Mouse (Mus musculus): ENCODE results near the gene Cdhr1. TPM values are rescaled to one million over a fixed set of nuclear protein-coding genes. Genes with fewer than 3 reads are reported as not detected.
"Not testable (repeated sequence)": the region's sequence is repeated elsewhere in the genome, so short reads cannot be mapped to it uniquely, and the experiment has no call there.

Cdhr1 gene
- not detected in 2 replicates for polyA plus RNA-seq (2012)

DNA sequence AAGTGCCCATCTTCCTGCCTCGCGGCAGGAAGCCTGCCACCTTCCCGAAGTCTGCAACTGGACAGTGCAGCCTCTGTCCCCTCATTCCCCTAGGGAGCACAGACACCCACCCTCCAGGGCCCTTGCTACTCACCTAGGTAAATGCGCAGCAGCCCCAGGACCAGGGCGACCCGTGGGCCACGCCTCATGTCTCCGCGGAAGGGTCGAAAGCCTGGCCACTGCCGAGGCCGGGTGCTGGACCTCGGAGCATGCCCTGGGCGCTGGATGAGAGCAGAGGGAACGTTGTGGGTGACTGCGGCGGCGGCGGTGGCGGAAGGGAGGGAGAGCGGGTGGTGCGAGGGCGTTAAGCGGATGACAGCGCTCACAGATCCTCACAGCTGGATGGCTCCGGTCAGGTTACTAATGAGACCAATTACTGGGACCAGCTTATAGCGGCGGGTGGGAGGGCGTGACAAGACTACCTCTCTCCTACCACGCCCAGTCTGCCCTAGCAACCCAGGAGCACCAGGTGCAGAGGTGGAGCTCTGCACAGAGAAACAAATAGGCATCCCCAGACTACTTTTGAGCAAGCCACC is at the start of gene Cdhr1:
TSS of gene Cdhr1 (minus strand) at position 392 of the 575 bp plus-strand sequence.
- no peaks in the 10 kb centered on the region for H3K9me3 ChIP-seq (ENCODE audit: control insufficient read depth, low read length)
- TF ChIP-seq GATA1 (IDR thresholded peaks at IDR 0.05; ENCODE audit: low read length) (no peak), TAL1 (IDR thresholded peaks at IDR 0.05; ENCODE audit: low read length) (no peak)
- no peaks in the 10 kb centered on the region for H3K36me3 ChIP-seq (ENCODE audit: control insufficient read depth)
- H3K27me3 ChIP-seq (ENCODE audit: control insufficient read depth): peaks cover 31% of the 10 kb centered on the region
- no peaks in the 10 kb centered on the region for H3K4me1 ChIP-seq (ENCODE audit: control insufficient read depth)
- no peak within 1 kb of the TSS for H3K4me3 ChIP-seq (replicated peaks)

DNA sequence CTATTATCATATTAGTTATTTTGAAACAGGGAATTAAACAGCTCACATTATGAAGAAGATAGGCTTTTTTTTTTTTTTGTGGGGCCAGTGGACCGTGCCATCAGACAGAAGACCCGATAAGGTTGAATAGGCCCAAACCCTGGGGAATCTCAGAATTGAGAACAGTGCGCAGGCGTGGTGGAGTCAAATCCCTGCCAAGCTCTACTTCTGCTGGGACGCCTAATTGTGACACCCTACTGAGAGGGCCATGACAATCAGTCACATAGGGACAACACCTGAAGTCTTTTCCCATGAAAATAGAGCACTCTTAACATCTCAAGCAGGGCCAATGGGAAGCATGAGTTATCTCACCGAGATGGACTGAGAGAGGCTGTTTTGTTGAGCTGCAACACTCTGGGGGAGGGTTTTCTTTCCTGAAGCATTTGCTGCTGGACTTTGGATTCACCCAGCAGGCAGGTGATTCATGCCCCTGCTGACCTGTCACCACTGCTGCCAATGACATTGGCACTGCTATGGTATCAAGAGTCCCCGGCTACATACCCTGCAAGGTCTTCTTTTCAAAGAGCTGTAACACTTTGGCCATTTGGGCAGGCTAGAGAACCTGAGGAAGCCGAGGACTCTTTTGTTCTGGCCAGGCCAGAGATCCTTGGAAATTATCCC is 41.0 kb upstream of the Cdhr1 start:
- no peak for TF ChIP-seq GATA1 (IDR thresholded peaks at IDR 0.05; ENCODE audit: low read length)
- no peak for TF ChIP-seq TAL1 (IDR thresholded peaks at IDR 0.05; ENCODE audit: low read length)
- Histone ChIP-seq H3K27me3 (ENCODE audit: control insufficient read depth) (no peaks in the 10 kb centered on the region), H3K4me1 (ENCODE audit: control insufficient read depth) (peaks cover 12% of the 10 kb centered on the region), H3K9me3 (ENCODE audit: control insufficient read depth, low read length) (no peaks in the 10 kb centered on the region), H3K4me3 (replicated peaks) (no peak overlapping the region), H3K36me3 (ENCODE audit: control insufficient read depth) (no peaks in the 10 kb centered on the region)

DNA sequence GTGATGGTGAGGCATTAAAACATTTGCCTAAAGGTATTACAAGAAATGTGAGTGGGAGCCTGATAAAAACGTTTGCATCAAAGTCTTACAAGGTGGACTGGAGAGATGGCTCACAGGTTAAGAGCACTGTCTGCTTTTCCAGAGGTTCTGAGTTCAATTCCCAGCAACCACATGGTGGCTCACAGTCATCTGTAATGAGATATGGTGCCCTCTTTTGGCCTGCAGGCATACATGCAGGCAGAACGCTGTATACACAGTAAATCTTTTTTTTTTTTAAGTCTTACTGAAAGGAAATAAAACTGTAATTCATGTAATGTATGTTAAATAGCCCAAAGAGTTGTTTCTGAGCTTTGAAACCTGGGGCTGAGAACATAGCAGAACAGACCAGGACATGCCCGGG is 39.4 kb upstream of the Cdhr1 start:
- not testable (repeated sequence) for H3K4me3 ChIP-seq (replicated peaks); H3K9me3 ChIP-seq (ENCODE audit: control insufficient read depth, low read length); H3K27me3 ChIP-seq (ENCODE audit: control insufficient read depth)
- Histone ChIP-seq H3K36me3 (ENCODE audit: control insufficient read depth) (peaks cover 10% of the 10 kb centered on the region), H3K4me1 (ENCODE audit: control insufficient read depth) (peaks cover 22% of the 10 kb centered on the region)

GRCm38 (mm10) chr14:37136110-37136509 is 38.0 kb upstream of the Cdhr1 start:
- Histone ChIP-seq H3K4me3 (replicated peaks) (peak overlapping the region; percentile 91), H3K36me3 (ENCODE audit: control insufficient read depth) (peaks cover 25% of the 10 kb centered on the region), H3K4me1 (ENCODE audit: control insufficient read depth) (peaks cover 22% of the 10 kb centered on the region), H3K9me3 (ENCODE audit: control insufficient read depth, low read length) (no peaks in the 10 kb centered on the region), H3K27me3 (ENCODE audit: control insufficient read depth) (no peaks in the 10 kb centered on the region)
- TF ChIP-seq GATA1 (IDR thresholded peaks at IDR 0.05; ENCODE audit: low read length) (no peak), TAL1 (IDR thresholded peaks at IDR 0.05; ENCODE audit: low read length) (no peak)

DNA sequence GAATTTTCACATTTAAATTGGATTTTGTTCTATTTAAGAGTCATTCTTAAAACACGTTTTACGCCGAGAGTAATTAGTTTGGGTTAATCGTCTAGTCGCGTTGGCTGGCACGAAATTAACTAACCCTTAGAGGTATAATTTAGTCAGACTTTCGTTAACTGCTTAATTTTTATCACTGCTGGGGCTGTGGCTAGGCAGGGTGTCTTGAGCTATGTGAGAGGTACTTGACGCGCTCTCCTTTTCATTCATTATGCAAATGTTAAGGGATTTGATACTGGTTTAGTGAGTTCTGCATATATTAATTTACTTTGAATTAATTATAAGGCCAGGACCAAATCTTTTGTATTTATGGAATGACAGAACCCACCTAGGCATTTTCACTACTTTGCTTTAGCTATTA is 37.5 kb upstream of the Cdhr1 start:
- Histone ChIP-seq H3K36me3 (ENCODE audit: control insufficient read depth) (peaks cover 30% of the 10 kb centered on the region), H3K9me3 (ENCODE audit: control insufficient read depth, low read length) (no peaks in the 10 kb centered on the region), H3K27me3 (ENCODE audit: control insufficient read depth) (no peaks in the 10 kb centered on the region), H3K4me1 (ENCODE audit: control insufficient read depth) (peaks cover 22% of the 10 kb centered on the region), H3K4me3 (replicated peaks) (peak overlapping the region; percentile 91)
- TF ChIP-seq TAL1 (IDR thresholded peaks at IDR 0.05; ENCODE audit: low read length) (no peak), GATA1 (IDR thresholded peaks at IDR 0.05; ENCODE audit: low read length) (no peak)

DNA sequence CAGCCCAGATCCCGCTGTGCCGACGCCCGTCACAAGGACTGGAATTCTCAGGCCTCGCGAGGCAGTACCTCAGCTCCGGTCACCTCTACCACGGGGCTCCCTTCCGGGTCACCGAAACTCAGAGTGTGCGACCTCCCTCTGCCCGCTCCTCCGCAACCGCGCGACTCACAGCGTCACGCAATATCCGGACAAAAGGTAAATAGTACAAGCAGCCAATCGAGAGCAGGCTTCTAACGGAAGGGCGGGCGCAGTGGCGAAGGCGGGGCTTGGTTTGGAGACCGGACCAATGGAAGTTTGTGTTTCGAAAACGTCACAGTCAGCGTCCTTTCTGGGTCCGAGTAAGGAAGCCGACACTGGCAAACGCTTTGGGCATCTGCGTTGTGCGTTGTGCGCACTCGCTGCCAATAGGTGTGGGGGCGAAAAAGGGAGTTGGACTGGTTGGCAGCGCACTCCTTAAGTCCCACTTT is 37.0 kb upstream of the Cdhr1 start, which contains the start of gene Ghitm:
TSS of gene Ghitm (minus strand) at position 146 of the 467 bp plus-strand sequence.
- Histone ChIP-seq H3K4me1 (ENCODE audit: control insufficient read depth) (peaks cover 22% of the 10 kb centered on the region), H3K9me3 (ENCODE audit: control insufficient read depth, low read length) (no peaks in the 10 kb centered on the region), H3K27me3 (ENCODE audit: control insufficient read depth) (no peaks in the 10 kb centered on the region), H3K4me3 (replicated peaks) (peak within 1 kb of the TSS; percentile 91), H3K36me3 (ENCODE audit: control insufficient read depth) (peaks cover 35% of the 10 kb centered on the region)
- TF ChIP-seq TAL1 (IDR thresholded peaks at IDR 0.05; ENCODE audit: low read length): no peak

- peaks cover 41% of the 10 kb centered on the region for H3K36me3 ChIP-seq (ENCODE audit: control insufficient read depth)
- peaks cover 22% of the 10 kb centered on the region for H3K4me1 ChIP-seq (ENCODE audit: control insufficient read depth)
- H3K9me3 ChIP-seq (ENCODE audit: control insufficient read depth, low read length): no peaks in the 10 kb centered on the region
- H3K4me3 ChIP-seq (replicated peaks): peak overlapping the region; percentile 91
- no peak for TF ChIP-seq GATA1 (IDR thresholded peaks at IDR 0.05; ENCODE audit: low read length)
- TF ChIP-seq TAL1 (IDR thresholded peaks at IDR 0.05; ENCODE audit: low read length): no peak
- no peaks in the 10 kb centered on the region for H3K27me3 ChIP-seq (ENCODE audit: control insufficient read depth)
These were observed 36.4 kb upstream of the Cdhr1 start for GRCm38 (mm10) chr14:37134304-37135126.

DNA sequence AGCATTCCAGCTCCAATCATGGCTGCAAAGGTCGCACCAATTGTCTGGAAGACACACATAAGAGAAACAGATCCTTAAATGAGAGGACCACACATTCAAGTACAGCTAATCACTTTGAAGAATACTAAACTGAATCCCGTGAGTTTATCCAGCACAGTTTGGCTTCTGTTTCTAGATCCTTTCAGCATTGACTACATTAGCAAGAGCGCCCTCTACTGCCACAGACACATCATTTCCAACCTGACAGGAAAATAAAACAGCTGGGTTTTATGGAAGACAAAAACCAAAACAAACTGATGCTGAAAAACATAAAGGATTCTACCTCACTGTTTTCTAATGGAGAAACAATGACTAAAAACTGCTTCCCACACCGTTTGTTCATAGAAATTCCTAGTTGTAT is 29.5 kb upstream of the Cdhr1 start:
- Histone ChIP-seq H3K9me3 (ENCODE audit: control insufficient read depth, low read length) (no peaks in the 10 kb centered on the region), H3K36me3 (ENCODE audit: control insufficient read depth) (peaks cover 99% of the 10 kb centered on the region), H3K4me1 (ENCODE audit: control insufficient read depth) (no peaks in the 10 kb centered on the region; the same call in 1 of the 2 replicates), H3K4me3 (replicated peaks) (no peak overlapping the region), H3K27me3 (ENCODE audit: control insufficient read depth) (no peaks in the 10 kb centered on the region)
- no peak for TF ChIP-seq TAL1 (IDR thresholded peaks at IDR 0.05; ENCODE audit: low read length)
- no peak for TF ChIP-seq GATA1 (IDR thresholded peaks at IDR 0.05; ENCODE audit: low read length)

- Histone ChIP-seq H3K4me1 (ENCODE audit: control insufficient read depth) (no peaks in the 10 kb centered on the region), H3K27me3 (ENCODE audit: control insufficient read depth) (no peaks in the 10 kb centered on the region), H3K4me3 (replicated peaks) (no peak overlapping the region), H3K9me3 (ENCODE audit: control insufficient read depth, low read length) (no peaks in the 10 kb centered on the region), H3K36me3 (ENCODE audit: control insufficient read depth) (peaks cover 65% of the 10 kb centered on the region)
- no peak for TF ChIP-seq GATA1 (IDR thresholded peaks at IDR 0.05; ENCODE audit: low read length)
- no peak for TF ChIP-seq TAL1 (IDR thresholded peaks at IDR 0.05; ENCODE audit: low read length)
These were observed 21.1 kb upstream of the Cdhr1 start for GRCm38 (mm10) chr14:37119233-37119632.
